Mouse (Mus musculus) spleen, adult 2 months (tissue): ENCODE measurements at regions not wholly inside any gene's neighbourhood (a gene's known extent, or its start where the extent isn't known, plus 50 kb on each side); places are given as distances from the start of the nearest gene placed in this dataset.

Experiments
- DNase-seq, 2 experiments: peaks; one replicate each; pipeline versions ENCODE4 v3.0.0 to v3.0.0-alpha.2; 2012 to 2021; ENCODE audit warnings: low spot score in 2 of 2, low read depth in 1 of 2
- H3K27ac ChIP-seq: fragments of 200-500 bp; 2 replicates; pipeline ENCODE4 v1.5.1; 2012; ENCODE audit warnings: low read length, inconsistent platforms; ENCODE audit not compliant: insufficient read depth
- H3K27me3 ChIP-seq: fragments of 200-500 bp; 2 replicates; pipeline ENCODE4 v1.6.1; 2012; ENCODE audit warnings: mild to moderate bottlenecking, moderate library complexity, low read length, inconsistent platforms; ENCODE audit not compliant: control insufficient read depth, insufficient read depth
- H3K36me3 ChIP-seq: fragments of 200-500 bp; 2 replicates; pipeline ENCODE4 v1.6.1; 2012; ENCODE audit warnings: mild to moderate bottlenecking, low read length, inconsistent platforms; ENCODE audit not compliant: control insufficient read depth, insufficient read depth
- H3K4me1 ChIP-seq: fragments of 200-500 bp; 2 replicates; pipeline ENCODE4 v1.6.1; 2011; ENCODE audit warnings: inconsistent platforms; ENCODE audit not compliant: control insufficient read depth, insufficient read depth, insufficient read length
- H3K4me3 ChIP-seq: fragments of 200-500 bp; 2 replicates; pipeline ENCODE4 v1.5.1; 2011; ENCODE audit warnings: mild to moderate bottlenecking, inconsistent platforms; ENCODE audit not compliant: insufficient read depth, insufficient read length; ENCODE audit errors: extremely low read depth
- CTCF ChIP-seq: fragments of 200-500 bp; IDR thresholded peaks from 2 replicates; pipeline ENCODE4 v1.5.1; 2011; ENCODE audit warnings: mild to moderate bottlenecking, inconsistent platforms; ENCODE audit not compliant: insufficient read depth, insufficient read length, insufficient replicate concordance; ENCODE audit errors: extremely low read depth
- POLR2A ChIP-seq: fragments of 200-500 bp; IDR thresholded peaks from 2 replicates; pipeline ENCODE4 v1.6.1; 2011; ENCODE audit warnings: low read depth, low read length, inconsistent platforms
- WGBS: fragments of 180-500 bp; shearing (Covaris S2); methylation state at CpG from one replicate; pipeline ENCODE4 v1.1.7; 2018; 5-methylcytosine and 5-hydroxymethylcytosine counted together

DNA sequence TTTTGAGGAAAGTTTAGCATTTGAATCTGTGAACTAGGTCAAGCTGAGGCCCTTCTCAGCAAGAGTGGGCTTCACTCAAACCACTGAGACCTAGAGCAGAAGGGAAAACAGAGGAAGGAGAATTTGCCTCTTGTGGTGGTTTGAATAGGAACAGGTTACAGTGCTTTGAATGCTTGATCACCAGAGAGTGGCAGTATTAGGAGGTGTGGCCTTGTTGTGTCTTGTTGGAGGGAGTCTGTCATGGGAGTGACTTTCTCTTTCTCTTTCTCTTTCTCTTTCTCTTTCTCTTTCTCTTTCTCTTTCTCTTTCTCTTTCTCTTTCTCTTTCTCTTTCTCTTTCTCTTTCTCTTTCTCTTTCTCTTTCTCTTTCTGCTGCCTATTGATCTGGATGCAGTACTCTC lies 94.0 kb upstream of the Ralgapa2 start:
- no peaks in the 10 kb centered on the region for H3K27me3 ChIP-seq
- H3K27ac ChIP-seq: no peak overlapping the region

DNA sequence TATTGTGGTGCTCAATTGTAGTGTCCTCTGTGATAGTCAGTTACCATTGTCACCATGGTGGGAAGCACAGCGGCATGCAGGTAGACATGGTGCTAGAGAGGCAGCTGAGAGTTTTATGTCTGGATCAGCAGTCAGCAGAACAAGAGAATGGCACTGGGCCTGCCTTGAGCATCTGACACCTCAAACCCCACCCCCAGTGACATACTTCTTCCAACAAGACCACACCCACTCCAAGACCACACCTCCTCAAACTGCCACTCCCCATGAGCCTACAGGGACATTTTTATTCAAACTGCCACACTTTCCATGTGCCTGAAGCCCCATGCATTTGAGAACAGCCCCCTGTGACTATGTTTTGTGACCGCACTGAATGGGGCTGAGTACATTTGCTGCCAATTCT lies 98.8 kb upstream of the Ralgapa2 start:
- no peak overlapping the region for H3K27ac ChIP-seq
- no peaks in the 10 kb centered on the region for H3K27me3 ChIP-seq
- no peak for DNase-seq
- TF ChIP-seq CTCF (no peak), POLR2A (no peak)
- 91% methylated on average over 2 of the region's 2 CpGs for WGBS
- no peak overlapping the region for H3K4me3 ChIP-seq
- H3K36me3 ChIP-seq: no peaks in the 10 kb centered on the region
- H3K4me1 ChIP-seq: no peaks in the 10 kb centered on the region

More for the DNA sequence above, 94.0 kb upstream of the Ralgapa2 start:
- TF ChIP-seq CTCF (no peak), POLR2A (no peak)
- H3K4me3 ChIP-seq: no peak overlapping the region
- no peaks in the 10 kb centered on the region for H3K4me1 ChIP-seq
- no peak for DNase-seq
- no peaks in the 10 kb centered on the region for H3K36me3 ChIP-seq

DNA sequence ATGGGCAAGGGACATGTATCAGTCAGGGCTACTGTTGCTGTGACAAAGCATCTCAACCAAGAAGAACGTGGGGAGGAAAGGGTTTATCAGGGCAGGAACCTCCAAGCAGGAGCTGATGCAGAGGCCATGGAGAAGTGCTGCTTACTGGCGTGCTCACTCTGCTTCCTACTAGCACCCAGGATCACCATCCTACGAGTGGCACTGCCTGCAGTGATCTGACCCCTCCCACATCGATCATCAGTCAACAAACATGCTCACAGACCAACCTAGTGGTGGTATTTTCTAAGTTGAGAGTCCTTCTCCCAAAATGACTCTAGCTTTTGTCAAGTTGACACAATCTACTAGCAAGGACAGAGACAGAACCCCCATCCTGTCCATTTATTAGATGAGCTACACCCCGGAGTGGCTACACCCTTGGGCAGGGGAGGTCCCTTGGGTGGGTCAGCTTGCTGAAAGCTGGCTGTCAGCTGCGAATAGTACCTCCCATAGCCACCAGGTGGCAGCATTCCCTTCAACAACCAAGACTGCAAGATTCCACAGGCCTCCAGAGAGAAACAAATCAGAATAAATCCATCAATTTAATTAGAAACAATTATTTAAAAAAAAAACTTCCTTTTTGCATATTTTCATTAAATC lies 99.9 kb upstream of the Ralgapa2 start:
- Histone ChIP-seq H3K27ac (no peak overlapping the region), H3K27me3 (no peaks in the 10 kb centered on the region), H3K4me1 (no peaks in the 10 kb centered on the region), H3K4me3 (no peak overlapping the region), H3K36me3 (no peaks in the 10 kb centered on the region)
- WGBS: 42% methylated on average over 6 of the region's 6 CpGs
- peak; percentile 70; the same call in 1 of the 2 replicates for TF ChIP-seq CTCF
- TF ChIP-seq POLR2A: no peak
- DNase-seq: peak; percentile 11 to 41

DNA sequence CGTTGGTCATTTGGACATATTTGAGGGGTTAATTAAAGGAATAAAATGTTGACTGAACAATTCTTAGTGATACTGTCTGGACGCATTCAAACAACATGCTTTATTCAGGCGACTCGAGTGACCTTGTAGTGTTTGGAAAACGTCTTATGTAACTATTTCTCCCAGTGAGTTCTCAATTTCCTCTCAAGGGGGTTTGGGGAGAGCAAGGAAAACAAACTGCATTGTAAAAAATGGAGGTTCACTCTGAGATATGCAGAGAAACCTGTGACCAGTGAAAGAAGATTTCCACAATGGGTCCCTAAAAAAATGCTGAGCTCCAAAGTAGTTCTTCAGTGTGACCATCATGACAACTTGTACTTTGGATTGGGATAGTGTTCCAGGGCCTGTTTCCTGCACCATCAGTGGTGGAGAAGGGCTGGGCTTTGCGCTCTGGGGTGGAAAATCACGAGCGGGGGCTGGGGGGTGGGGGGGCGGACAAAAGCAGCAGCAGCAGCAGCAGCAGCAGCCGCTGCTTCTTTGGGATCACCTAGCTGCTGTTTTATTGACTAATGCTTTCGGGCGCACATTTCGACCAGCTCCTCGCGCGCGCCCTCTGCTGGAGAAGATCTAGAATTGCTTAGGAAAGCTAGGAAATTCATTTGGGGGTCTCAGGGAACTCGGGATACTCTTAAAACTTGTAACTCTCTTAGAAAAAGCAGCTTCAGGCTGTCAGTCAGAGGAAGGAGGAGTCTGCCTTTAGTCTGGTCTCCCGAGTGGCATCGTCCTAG lies 100.6 kb upstream of the Ralgapa2 start:
- DNase-seq: peak in 1 of 2 experiments; percentile 10
- 11% methylated on average over 20 of the region's 20 CpGs for WGBS

DNA sequence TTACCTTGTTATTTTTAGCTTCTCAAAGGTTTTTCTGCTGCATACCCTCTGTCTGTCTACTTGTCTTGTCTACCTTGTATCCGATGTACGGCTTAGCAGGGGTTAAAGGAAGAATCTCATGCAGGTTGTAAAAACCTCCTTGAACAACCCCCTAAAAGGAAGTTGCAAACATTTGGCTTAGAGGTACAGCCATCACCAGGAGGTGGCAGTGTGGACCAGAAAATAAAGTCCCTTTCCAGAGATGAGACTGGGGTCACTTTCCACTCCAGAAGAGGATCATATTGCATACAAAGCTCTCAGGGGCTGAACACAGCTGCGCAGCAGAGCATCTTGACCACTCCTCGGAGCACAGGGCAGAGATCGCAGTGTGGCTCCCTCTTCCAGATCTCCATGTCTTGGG lies 109.0 kb upstream of the Ralgapa2 start:
- Histone ChIP-seq H3K27ac (no peak overlapping the region), H3K27me3 (no peaks in the 10 kb centered on the region), H3K36me3 (no peaks in the 10 kb centered on the region), H3K4me3 (no peak overlapping the region), H3K4me1 (no peaks in the 10 kb centered on the region)
- 11% methylated on average over 5 of the region's 5 CpGs for WGBS
- no peak for DNase-seq
- TF ChIP-seq CTCF (no peak), POLR2A (no peak)

More for the DNA sequence above, 100.6 kb upstream of the Ralgapa2 start:
- no peak overlapping the region for H3K27ac ChIP-seq
- H3K4me3 ChIP-seq: no peak overlapping the region
- no peak for TF ChIP-seq POLR2A
- peak; percentile 66; the same call in 1 of the 2 replicates for TF ChIP-seq CTCF
- H3K27me3 ChIP-seq: no peaks in the 10 kb centered on the region
- H3K4me1 ChIP-seq: no peaks in the 10 kb centered on the region
- no peaks in the 10 kb centered on the region for H3K36me3 ChIP-seq

DNA sequence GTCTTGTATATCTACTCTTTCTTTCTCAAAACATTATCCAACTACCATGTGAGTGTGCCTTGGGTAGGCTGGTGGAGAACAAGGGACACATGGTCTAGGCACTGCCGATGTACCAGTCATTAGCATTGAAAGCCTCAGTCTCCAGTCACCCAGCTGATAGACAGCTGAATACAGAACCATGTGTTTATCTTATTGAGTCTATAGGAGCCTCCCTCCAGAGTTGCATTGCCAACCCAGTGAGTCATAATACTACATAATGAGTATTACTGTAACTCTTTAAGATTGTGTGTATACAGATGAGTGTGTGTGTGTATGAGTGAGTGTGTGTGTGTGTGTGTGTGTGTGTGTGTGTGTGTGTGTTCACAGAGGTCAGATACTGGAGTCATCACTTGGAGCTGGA lies 110.9 kb upstream of the Ralgapa2 start:
- WGBS: 85% methylated on average over 1 of the region's 1 CpGs
- Histone ChIP-seq H3K27me3 (no peaks in the 10 kb centered on the region), H3K4me3 (no peak overlapping the region), H3K27ac (no peak overlapping the region), H3K36me3 (no peaks in the 10 kb centered on the region), H3K4me1 (no peaks in the 10 kb centered on the region)
- no peak for DNase-seq
- TF ChIP-seq CTCF (no peak), POLR2A (no peak)

DNA sequence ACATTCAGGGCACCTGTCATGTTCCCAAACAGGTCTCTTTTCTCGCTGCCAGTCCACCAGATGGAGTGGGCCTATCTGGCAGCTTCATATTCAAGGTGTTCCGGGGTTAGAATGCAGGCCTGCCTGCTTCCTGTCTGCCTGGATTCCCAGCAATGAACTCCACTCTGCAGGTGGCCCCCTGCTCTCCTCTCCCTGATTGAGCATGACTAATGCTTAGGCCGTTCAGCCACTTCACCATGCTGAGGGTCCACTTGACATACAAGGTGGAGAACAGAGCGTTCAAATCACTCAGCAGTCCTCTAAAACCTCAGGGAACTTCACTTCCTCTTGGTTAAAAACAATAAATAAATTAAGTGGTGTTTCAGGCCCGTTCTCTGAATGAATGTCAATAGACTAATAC lies 112.1 kb upstream of the Ralgapa2 start:
- H3K27ac ChIP-seq: no peak overlapping the region
- no peak overlapping the region for H3K4me3 ChIP-seq
- TF ChIP-seq POLR2A (no peak), CTCF (no peak)
- DNase-seq: no peak
- H3K4me1 ChIP-seq: no peaks in the 10 kb centered on the region
- 49% methylated on average over 5 of the region's 5 CpGs for WGBS
- H3K36me3 ChIP-seq: no peaks in the 10 kb centered on the region
- H3K27me3 ChIP-seq: no peaks in the 10 kb centered on the region
